Mouse (Mus musculus) layer of hippocampus, postnatal 10 days (tissue): ENCODE results near the gene Gm11563. TPM values are rescaled to one million over a fixed set of nuclear protein-coding genes. Genes with fewer than 3 reads are reported as not detected.
"Not testable (repeated sequence)": the region's sequence is repeated elsewhere in the genome, so short reads cannot be mapped to it uniquely, and the experiment has no call there.

Source experiments
- DNase-seq, 2 experiments: peaks; one replicate each; pipeline ENCODE4 v3.0.0; 2021; ENCODE audit warnings: low spot score in 2 of 2
- long read RNA-seq: library from polyadenylated mRNA; stranded (forward); transcript quantifications from one replicate; pipeline ENCODE4 v2.0.0, GENCODE M21; 2023
- total RNA-seq, 2 experiments: library from RNA; stranded (reverse); gene quantifications; 2 replicates each; pipeline ENCODE4 v1.2.3; 2021

Gm11563 gene
- total RNA-seq: not detected
- long read RNA-seq: 0 reads

GRCm38 (mm10) chr11:99658467-99659010 is at the start of gene Gm11563:
Gene Gm11563, minus strand, starts transcription at chr11:99658960.
- not testable (repeated sequence) for DNase-seq

GRCm38 (mm10) chr11:99690463-99690862 is 31.7 kb upstream of the Gm11563 start, which contains the start of gene Gm14190:
Gene Gm14190, minus strand, starts transcription at chr11:99690740.
- DNase-seq: no peak

GRCm38 (mm10) chr11:99685235-99685634 is 26.5 kb upstream of the Gm11563 start:
- DNase-seq: not testable (repeated sequence)

- no peak for DNase-seq
Observed at GRCm38 (mm10) chr11:99683481-99683880, 24.7 kb upstream of the Gm11563 start.

GRCm38 (mm10) chr11:99665860-99666259 is 7.1 kb upstream of the Gm11563 start, which contains the start of gene Krtap4-6:
Gene Krtap4-6, minus strand, starts transcription at chr11:99665960.
- DNase-seq: no peak

- DNase-seq: no peak
Observed at GRCm38 (mm10) chr11:99662802-99663201, 4.0 kb upstream of the Gm11563 start.

- DNase-seq: no peak
Observed at GRCm38 (mm10) chr11:99659256-99659655, 496 bp upstream of the Gm11563 start.

GRCm38 (mm10) chr11:99657051-99657450 is 1.7 kb downstream of the Gm11563 start:
- DNase-seq: no peak

- no peak for DNase-seq
Observed at GRCm38 (mm10) chr11:99650136-99650535, 8.6 kb downstream of the Gm11563 start, which contains the start of gene Gm11555. Gene Gm11555, minus strand, starts transcription at chr11:99650236.

GRCm38 (mm10) chr11:99646444-99646843 is 12.3 kb downstream of the Gm11563 start:
- peak in 1 of 2 experiments; percentile 16 for DNase-seq

GRCm38 (mm10) chr11:99644351-99644750 is 14.4 kb downstream of the Gm11563 start:
- DNase-seq: no peak

- DNase-seq: not testable (repeated sequence)
Observed at GRCm38 (mm10) chr11:99643635-99644139, 15.1 kb downstream of the Gm11563 start, which contains the start of gene Krtap4-7. Gene Krtap4-7, minus strand, starts transcription at chr11:99644089.

GRCm38 (mm10) chr11:99640926-99641325 is 17.8 kb downstream of the Gm11563 start:
- no peak for DNase-seq

GRCm38 (mm10) chr11:99637086-99637485 is 21.7 kb downstream of the Gm11563 start:
- DNase-seq: no peak

GRCm38 (mm10) chr11:99634653-99635134 is 24.1 kb downstream of the Gm11563 start, which contains the start of gene Krtap4-2:
Gene Krtap4-2, minus strand, starts transcription at chr11:99635084.
- no peak for DNase-seq

GRCm38 (mm10) chr11:99633293-99633692 is 25.5 kb downstream of the Gm11563 start:
- DNase-seq: no peak

- no peak for DNase-seq
Observed at GRCm38 (mm10) chr11:99630890-99631289, 27.9 kb downstream of the Gm11563 start.

- DNase-seq: no peak
Observed at GRCm38 (mm10) chr11:99628138-99628537, 30.6 kb downstream of the Gm11563 start, which contains the start of gene Krtap4-1. Gene Krtap4-1, minus strand, starts transcription at chr11:99628238.

GRCm38 (mm10) chr11:99620335-99620734 is 38.4 kb downstream of the Gm11563 start, which contains the start of gene Gm11562:
Gene Gm11562, minus strand, starts transcription at chr11:99620435.
- DNase-seq: no peak

GRCm38 (mm10) chr11:99614796-99615363 is 43.9 kb downstream of the Gm11563 start, which contains the start of gene Krtap2-4:
Gene Krtap2-4, minus strand, starts transcription at chr11:99614846.
- no peak for DNase-seq

GRCm38 (mm10) chr11:99610089-99610488 is 48.7 kb downstream of the Gm11563 start, which contains the start of gene Gm11937:
Gene Gm11937, minus strand, starts transcription at chr11:99610189.
- DNase-seq: not testable (repeated sequence)

GRCm38 (mm10) chr11:99609126-99609525 is 49.6 kb downstream of the Gm11563 start:
- DNase-seq: peak; percentile 10 to 17
